Mouse (Mus musculus) C2C12 (cell line): ENCODE data around the gene Zfp229.

Source experiments
- CTCF ChIP-seq: IDR thresholded peaks from one replicate; pipeline ENCODE4 v1.5.1; 2011; ENCODE audit not compliant: control insufficient read depth, insufficient read depth, insufficient read length
- MAX ChIP-seq: IDR thresholded peaks from one replicate; pipeline ENCODE4 v1.6.1; 2011; ENCODE audit warnings: mild to moderate bottlenecking, control low read depth
- MYOD1 ChIP-seq: IDR thresholded peaks from one replicate; pipeline ENCODE4 v1.6.1; 2011; ENCODE audit warnings: low read depth; ENCODE audit not compliant: control insufficient read depth, insufficient read length
- USF1 ChIP-seq: IDR thresholded peaks from one replicate; pipeline ENCODE4 v1.6.1; 2011; ENCODE audit warnings: low read depth, mild to moderate bottlenecking, control low read depth, moderate library complexity

DNA sequence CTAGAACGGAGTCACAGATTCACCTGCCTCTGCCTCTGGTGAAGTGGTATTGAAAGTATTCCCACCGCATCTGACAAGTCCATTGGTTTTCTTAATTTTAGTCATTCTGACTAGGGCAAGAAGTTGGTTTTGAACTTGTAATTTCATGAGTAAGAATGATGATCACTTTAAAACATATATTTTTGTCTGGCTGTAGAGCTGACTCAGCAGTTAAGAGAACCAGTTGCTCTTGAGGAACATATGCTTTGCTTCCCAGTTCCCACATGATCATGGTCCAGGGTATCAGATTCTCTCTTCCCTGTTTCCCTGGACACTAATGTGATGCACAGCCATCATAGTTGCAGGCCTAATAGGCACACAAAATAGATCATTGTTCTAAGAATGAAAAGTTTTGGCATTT is 39.7 kb downstream of the Zfp229 start:
- TF ChIP-seq CTCF (no peak), USF1 (no peak), MAX (no peak), MYOD1 (no peak)
